13 mouse cellular contexts compared by ENCODE assay signal in genomic region chr1:162008631-162009067, GRCm38 (mm10). TPM values are rescaled to one million over a fixed set of nuclear protein-coding genes. Genes with fewer than 3 reads are reported as not detected.
DNase-seq lines count a peak whose midpoint lies in the region; ATAC-seq and TF ChIP-seq lines count a peak whose summit lies in the region.
"Had no signal": no experiment of that assay in that cellular context is flagged by ENCODE, and none has a peak within 500 bp of the region (broad histone marks: within the 10 kb centered on the region; RNA-seq: fewer than 3 reads in every experiment).

No protein-coding gene starts in this region.

- H3K27ac ChIP-seq in kidney, embryonic 15.5 days = peak overlapping the region; percentile 82
- peak overlapping the region; percentile 99 for H3K27ac ChIP-seq in embryonic fibroblast, embryonic 13.5 days (ENCODE audit: insufficient read depth, low read length)
- H3K27ac ChIP-seq in hindbrain, embryonic 12.5 days = peak overlapping the region; percentile 85
- peak overlapping the region; percentile 61 for H3K27ac ChIP-seq in neural tube, embryonic 13.5 days (replicated peaks)
- H3K27ac ChIP-seq in thymus, adult 2 months (ENCODE audit: control insufficient read depth, insufficient read depth, low read length) = no peak overlapping the region
- H3K27ac ChIP-seq: layer of hippocampus, adult 2 months had no signal

- H3K9me3 ChIP-seq in kidney, embryonic 15.5 days (replicated peaks) = no peaks in the 10 kb centered on the region
- H3K9me3 ChIP-seq in hindbrain, embryonic 12.5 days (replicated peaks) = no peaks in the 10 kb centered on the region
- no peaks in the 10 kb centered on the region for H3K9me3 ChIP-seq in neural tube, embryonic 13.5 days

- TF ChIP-seq CTCF in embryonic fibroblast, embryonic 13.5 days (IDR thresholded peaks at IDR 0.05; ENCODE audit: borderline replicate concordance, insufficient read depth, low read length) = no peak
- TF ChIP-seq CTCF in thymus, adult 2 months (IDR thresholded peaks at IDR 0.05; ENCODE audit: borderline replicate concordance, control insufficient read depth, extremely low read depth, insufficient read depth, low read length, poor library complexity) = no peak

- H3K27me3 ChIP-seq in kidney, embryonic 15.5 days = no peaks in the 10 kb centered on the region
- H3K27me3 ChIP-seq in hindbrain, embryonic 12.5 days = no peaks in the 10 kb centered on the region
- H3K27me3 ChIP-seq in neural tube, embryonic 13.5 days = no peaks in the 10 kb centered on the region
- no peaks in the 10 kb centered on the region for H3K27me3 ChIP-seq in thymus, adult 2 months (ENCODE audit: control insufficient read depth, insufficient read depth, low read length)

- no peak overlapping the region for H3K4me2 ChIP-seq in kidney, embryonic 15.5 days
- H3K4me2 ChIP-seq in hindbrain, embryonic 12.5 days (replicated peaks) = 0 out of 2 replicates have a peak overlapping the region, but pooled peaks have one; percentile 11
- H3K4me2 ChIP-seq in neural tube, embryonic 13.5 days = no peak overlapping the region

- no peaks in the 10 kb centered on the region for H3K36me3 ChIP-seq in kidney, embryonic 15.5 days
- 0 out of 2 replicates have a peak, but pooled peaks cover 6% of the 10 kb centered on the region for H3K36me3 ChIP-seq in hindbrain, embryonic 12.5 days
- peaks cover 15% of the 10 kb centered on the region for H3K36me3 ChIP-seq in neural tube, embryonic 13.5 days
- H3K36me3 ChIP-seq in thymus, adult 2 months (ENCODE audit: control insufficient read depth, insufficient read depth, low read length) = no peaks in the 10 kb centered on the region

- no peak overlapping the region for H3K4me3 ChIP-seq in kidney, embryonic 15.5 days (replicated peaks)
- no peak overlapping the region for H3K4me3 ChIP-seq in embryonic fibroblast, embryonic 13.5 days (ENCODE audit: insufficient read depth, low read length)
- no peak overlapping the region for H3K4me3 ChIP-seq in hindbrain, embryonic 12.5 days
- no peak overlapping the region for H3K4me3 ChIP-seq in neural tube, embryonic 13.5 days
- no peak overlapping the region for H3K4me3 ChIP-seq in thymus, adult 2 months (ENCODE audit: control insufficient read depth, insufficient read depth, low read length)
- H3K4me3 ChIP-seq: layer of hippocampus, adult 2 months had no signal

- no peak for DNase-seq in kidney, postnatal 25 days
- no peak for DNase-seq in adrenal gland, adult 8-10 months
- DNase-seq in thymus, adult 2 months = no peak
- DNase-seq: adrenal gland, postnatal 36 days; cerebellum, postnatal 25 days; liver, postnatal 0 days had no signal

- peak; percentile 55 for TF ChIP-seq POLR2A in embryonic fibroblast, embryonic 13.5 days (IDR thresholded peaks at IDR 0.05; ENCODE audit: low read depth, low read length)
- no peak for TF ChIP-seq POLR2A in thymus, adult 2 months (IDR thresholded peaks at IDR 0.05; ENCODE audit: control insufficient read depth, extremely low read depth, insufficient read depth, low read length, poor library complexity)

- H3K4me1 ChIP-seq in kidney, embryonic 15.5 days = peaks cover 40% of the 10 kb centered on the region
- peaks cover 22% of the 10 kb centered on the region for H3K4me1 ChIP-seq in embryonic fibroblast, embryonic 13.5 days (ENCODE audit: control insufficient read depth, insufficient read depth, low read length)
- H3K4me1 ChIP-seq in hindbrain, embryonic 12.5 days = peaks cover 25% of the 10 kb centered on the region
- peaks cover 26% of the 10 kb centered on the region for H3K4me1 ChIP-seq in neural tube, embryonic 13.5 days (replicated peaks)
- peaks cover 10% of the 10 kb centered on the region for H3K4me1 ChIP-seq in thymus, adult 2 months (replicated peaks; ENCODE audit: control insufficient read depth, insufficient read depth, low read length)

- no peak for ATAC-seq in kidney, embryonic 15.5 days (replicated peaks; ENCODE audit: low FRiP score)
- ATAC-seq in hindbrain, embryonic 12.5 days (ENCODE audit: low FRiP score) = no peak
- no peak for ATAC-seq in neural tube, embryonic 13.5 days (ENCODE audit: low read depth)
- ATAC-seq: liver, postnatal 0 days had no signal

- H3K9ac ChIP-seq in kidney, embryonic 15.5 days = no peak overlapping the region
- no peak overlapping the region for H3K9ac ChIP-seq in hindbrain, embryonic 12.5 days
- H3K9ac ChIP-seq in neural tube, embryonic 13.5 days = no peak overlapping the region
- H3K9ac ChIP-seq: liver, postnatal 0 days had no signal

- 21% methylated on average over 8 of the region's 8 CpGs for WGBS in kidney, embryonic 15.5 days
- 43% methylated on average over 8 of the region's 8 CpGs for WGBS in hindbrain, embryonic 12.5 days
- 61% methylated on average over 8 of the region's 8 CpGs for WGBS in neural tube, embryonic 13.5 days
- 88% methylated on average over 8 of the region's 8 CpGs for WGBS in thymus, adult 2 months

RNA-seq across cellular contexts. Expression of gene 4930558K02Rik, which starts 29.2 kb away (rescaled TPM):
- polyA plus RNA-seq in kidney, embryonic 15.5 days (2015; fragmentation: Nextera tagmentation; extraction: Ambion mirVana) = not detected in 2 replicates
- not detected in 2 replicates for polyA plus RNA-seq in embryonic fibroblast, embryonic 13.5 days (2011; ENCODE audit: insufficient read length, low read depth, missing spikeins)
- polyA plus RNA-seq in hindbrain, embryonic 12.5 days (2016; fragmentation: Nextera tagmentation; extraction: Ambion mirVana) = not detected in 2 replicates
- not detected in 2 replicates for polyA plus RNA-seq in neural tube, embryonic 13.5 days (2015; fragmentation: Nextera tagmentation; extraction: Ambion mirVana)
- total RNA-seq in adrenal gland, adult 8-10 months (2022) = not detected
- polyA plus RNA-seq in thymus, adult 2 months (2012; rRNA removed) = not detected in 2 replicates
- total RNA-seq: adrenal gland, postnatal 36 days; gastrocnemius, adult 8-10 months; layer of hippocampus, adult 2 months; MEL had no signal
- polyA plus RNA-seq: liver, postnatal 0 days had no signal

RNA-seq across cellular contexts. Expression of gene Pigc, which starts 39.7 kb away (rescaled TPM):
- 39.7 and 40.4 TPM in 2 replicates for polyA plus RNA-seq in kidney, embryonic 15.5 days (2015; fragmentation: Nextera tagmentation; extraction: Ambion mirVana)
- polyA plus RNA-seq in embryonic fibroblast, embryonic 13.5 days (2011; ENCODE audit: insufficient read length, low read depth, missing spikeins) = 31.0 and 38.6 TPM in 2 replicates
- polyA plus RNA-seq in hindbrain, embryonic 12.5 days (2016; fragmentation: Nextera tagmentation; extraction: Ambion mirVana) = 35.4 and 36.6 TPM in 2 replicates
- 35.9 and 36.5 TPM in 2 replicates for polyA plus RNA-seq in neural tube, embryonic 13.5 days (2015; fragmentation: Nextera tagmentation; extraction: Ambion mirVana)
- total RNA-seq in adrenal gland, adult 8-10 months (2022) = 10 to 100 TPM; 15.1 to 24.7 (median 19.8) TPM
- 17.5 and 25.0 TPM in 2 replicates for polyA plus RNA-seq in thymus, adult 2 months (2012; rRNA removed)
